Mouse (Mus musculus) bone marrow, adult 2 months (tissue): ENCODE data around the gene Ttc39a.

Experiments
- CTCF ChIP-seq: fragments of 200-500 bp; IDR thresholded peaks from 2 replicates; pipeline ENCODE4 v1.5.1; 2011; ENCODE audit warnings: low read length, control low read depth; ENCODE audit not compliant: control insufficient read depth, insufficient read depth
- POLR2A ChIP-seq: fragments of 200-500 bp; IDR thresholded peaks from 2 replicates; pipeline ENCODE4 v1.6.1; 2011; ENCODE audit warnings: low read depth, mild to moderate bottlenecking, control low read depth, low read length, borderline replicate concordance; ENCODE audit not compliant: control insufficient read depth

GRCm38 (mm10) chr4:109445956-109446355 is 39.5 kb downstream of the Ttc39a start:
- TF ChIP-seq POLR2A (no peak), CTCF (no peak)
